Mouse (Mus musculus) hindbrain, postnatal 0 days (tissue): Measurements from ENCODE around the gene Esp36. TPM values are rescaled to one million over a fixed set of nuclear protein-coding genes. Genes with fewer than 3 reads are reported as not detected.
"Not testable (repeated sequence)": the region's sequence is repeated elsewhere in the genome, so short reads cannot be mapped to it uniquely, and the experiment has no call there.

Source experiments
- ATAC-seq: fragments of 200-750 bp; cut with Nextera tagmentation; 2 replicates; pipeline ENCODE4 v1.8.0; 2017; ENCODE audit warnings: mild to moderate bottlenecking, moderate TSS enrichment, moderate library complexity
- DNase-seq: peaks from one replicate; pipeline ENCODE4 v3.0.0-alpha.2; 2015; ENCODE audit warnings: low spot score
- H3K27ac ChIP-seq: fragments of 300-500 bp; sonication (generic); 2 replicates; pipeline ENCODE4 v1.5.1; 2014; ENCODE audit warnings: mild to moderate bottlenecking
- H3K27me3 ChIP-seq: fragments of 300-500 bp; sonication (generic); 2 replicates; pipeline ENCODE4 v1.6.1; 2014; ENCODE audit warnings: low read length, mixed read lengths; ENCODE audit not compliant: insufficient read depth
- H3K36me3 ChIP-seq: fragments of 300-500 bp; sonication (generic); 2 replicates; pipeline ENCODE4 v1.6.1; 2014; ENCODE audit warnings: low read length, mixed read lengths; ENCODE audit not compliant: insufficient read depth
- H3K4me1 ChIP-seq: fragments of 300-500 bp; sonication (generic); 2 replicates; pipeline ENCODE4 v1.6.1; 2014; ENCODE audit warnings: antibody characterized with exemption, low read length, mixed read lengths; ENCODE audit not compliant: insufficient read depth
- H3K4me2 ChIP-seq: fragments of 300-500 bp; sonication (generic); 2 replicates; pipeline ENCODE4 v1.6.1; 2014; ENCODE audit warnings: low read depth, mild to moderate bottlenecking, low read length, moderate library complexity, mixed read lengths
- H3K4me3 ChIP-seq: fragments of 300-500 bp; sonication (generic); 2 replicates; pipeline ENCODE4 v1.5.1; 2014; ENCODE audit warnings: low read length
- H3K9ac ChIP-seq: fragments of 300-500 bp; sonication (generic); replicated peaks from 2 replicates; pipeline ENCODE4 v1.6.1; 2014; ENCODE audit warnings: mild to moderate bottlenecking, low read length, moderate library complexity, mixed read lengths
- H3K9me3 ChIP-seq: fragments of 300-500 bp; sonication (generic); 2 replicates; pipeline ENCODE4 v1.6.1; 2016; ENCODE audit warnings: low read length, mixed read lengths
- CTCF ChIP-seq: IDR thresholded peaks from 2 replicates; pipeline ENCODE4 v1.5.1; 2016; ENCODE audit warnings: antibody characterized with exemption, control low read depth, low read depth
- WGBS: fragments of 180-500 bp; shearing (Covaris S2); extraction: QIAGEN DNeasy Blood & Tissue Kit; methylation state at CpG from one replicate; pipeline ENCODE4 v1.1.7; 2014; 5-methylcytosine and 5-hydroxymethylcytosine counted together
- polyA plus RNA-seq: library from polyadenylated mRNA; unstranded; fragments of >200 nt; fragmentation: Nextera tagmentation; extraction: Ambion mirVana; gene quantifications from 2 replicates; pipeline ENCODE4 v1.2.1, GENCODE M21; 2015
- total RNA-seq: library from RNA; depleted of rRNA; stranded (reverse); fragments of >200 nt; gene quantifications from 2 replicates; pipeline ENCODE4 v1.2.3, GENCODE M21; 2014; rRNA removed

Gene Esp36
- not detected in 2 replicates for total RNA-seq
- polyA plus RNA-seq, result not detected in 2 replicates

GRCm38 (mm10) chr17:38420085-38420484 lies at the start of gene Esp36:
Gene Esp36, minus strand, starts transcription at chr17:38420185.
- WGBS, result 78% methylated on average over 2 of the region's 2 CpGs
- no peak for TF ChIP-seq CTCF

GRCm38 (mm10) chr17:38456206-38456605 lies 36.2 kb upstream of the Esp36 start:
- H3K27me3 ChIP-seq, H3K4me3 ChIP-seq, H3K4me1 ChIP-seq, H3K9ac ChIP-seq, H3K27ac ChIP-seq, H3K36me3 ChIP-seq, ATAC-seq, H3K4me2 ChIP-seq, H3K9me3 ChIP-seq, DNase-seq: not testable (repeated sequence)

More at GRCm38 (mm10) chr17:38420085-38420484, at the start of gene Esp36:
- ATAC-seq, result no peak
- Histone ChIP-seq H3K4me3 (no peak within 1 kb of the TSS), H3K27me3 (no peaks in the 10 kb centered on the region), H3K4me2 (no peak within 1 kb of the TSS), H3K4me1 (no peaks in the 10 kb centered on the region), H3K9me3 (no peaks in the 10 kb centered on the region), H3K9ac (no peak within 1 kb of the TSS), H3K27ac (no peak within 1 kb of the TSS), H3K36me3 (no peaks in the 10 kb centered on the region)
- DNase-seq, result no peak

- WGBS, result 94% methylated on average over 2 of the region's 2 CpGs
- Histone ChIP-seq H3K4me2 (no peak overlapping the region), H3K9me3 (peaks cover 3% of the 10 kb centered on the region; the same call in 1 of the 2 replicates), H3K9ac (no peak overlapping the region), H3K4me1 (no peaks in the 10 kb centered on the region), H3K4me3 (no peak overlapping the region), H3K36me3 (no peaks in the 10 kb centered on the region), H3K27ac (no peak overlapping the region), H3K27me3 (no peaks in the 10 kb centered on the region)
- no peak for TF ChIP-seq CTCF
- DNase-seq, result no peak
- ATAC-seq, result no peak
These were observed 30.7 kb upstream of the Esp36 start for GRCm38 (mm10) chr17:38450688-38451087.

- ATAC-seq (no peak), DNase-seq (no peak)
- Histone ChIP-seq H3K4me2 (no peak overlapping the region), H3K9ac (no peak overlapping the region), H3K27me3 (no peaks in the 10 kb centered on the region), H3K9me3 (peaks cover 9% of the 10 kb centered on the region), H3K4me3 (no peak overlapping the region), H3K36me3 (no peaks in the 10 kb centered on the region), H3K4me1 (no peaks in the 10 kb centered on the region), H3K27ac (no peak overlapping the region)
- TF ChIP-seq CTCF, result no peak
- WGBS, result 72% methylated on average over 3 of the region's 3 CpGs
These were observed 13.8 kb downstream of the Esp36 start for GRCm38 (mm10) chr17:38406135-38406534.

- Histone ChIP-seq H3K4me2 (no peak overlapping the region), H3K4me1 (no peaks in the 10 kb centered on the region), H3K9ac (no peak overlapping the region), H3K27me3 (no peaks in the 10 kb centered on the region), H3K27ac (no peak overlapping the region), H3K9me3 (peaks cover 3% of the 10 kb centered on the region), H3K4me3 (no peak overlapping the region), H3K36me3 (no peaks in the 10 kb centered on the region)
- WGBS, result 73% methylated on average over 2 of the region's 2 CpGs
- no peak for TF ChIP-seq CTCF
- ATAC-seq (no peak), DNase-seq (no peak)
These were observed 28.2 kb downstream of the Esp36 start for GRCm38 (mm10) chr17:38391821-38392220.

Other genes starting within 250 kb of the Esp36 start
- not detected in 2 replicates for gene Olfr134, start 248.8 kb downstream of the Esp36 start, total RNA-seq
- gene Olfr134, start 248.8 kb downstream of the Esp36 start, polyA plus RNA-seq, result not detected in 2 replicates
- not detected in 2 replicates for gene Olfr135, start 215.8 kb downstream of the Esp36 start, total RNA-seq
- gene Olfr135, start 215.8 kb downstream of the Esp36 start, polyA plus RNA-seq, result not detected in 2 replicates
- gene Olfr138, start 159.2 kb downstream of the Esp36 start, total RNA-seq, result not detected in 2 replicates
- gene Olfr138, start 159.2 kb downstream of the Esp36 start, polyA plus RNA-seq, result not detected in 2 replicates
- not detected in 2 replicates for gene Olfr137, start 112.6 kb downstream of the Esp36 start, total RNA-seq
- gene Olfr137, start 112.6 kb downstream of the Esp36 start, polyA plus RNA-seq, result not detected in 2 replicates
- not detected in 2 replicates for gene Olfr136, start 90.4 kb downstream of the Esp36 start, total RNA-seq
- not detected in 2 replicates for gene Olfr136, start 90.4 kb downstream of the Esp36 start, polyA plus RNA-seq
- gene Esp34, start 134.0 kb upstream of the Esp36 start, total RNA-seq, result not detected in 2 replicates
- not detected in 2 replicates for gene Esp34, start 134.0 kb upstream of the Esp36 start, polyA plus RNA-seq
- not detected in 2 replicates for gene Esp31, start 219.3 kb upstream of the Esp36 start, total RNA-seq
- not detected in 2 replicates for gene Esp31, start 219.3 kb upstream of the Esp36 start, polyA plus RNA-seq